Mouse (Mus musculus) E14TG2a.4 (cell line): ENCODE measurements around the gene Terf2ip.

Experiments used
- CTCF ChIP-seq: conservative IDR thresholded peaks from 2 replicates; pipeline ENCODE4 v1.5.1; 2014; ENCODE audit warnings: low read length
- NANOG ChIP-seq: IDR thresholded peaks from 2 replicates; pipeline ENCODE4 v1.6.1; 2014; ENCODE audit warnings: borderline replicate concordance, low read length, mixed read lengths
- POU5F1 ChIP-seq: IDR thresholded peaks from 2 replicates; pipeline ENCODE4 v1.6.1; 2014; ENCODE audit warnings: low read length, borderline replicate concordance

- TF ChIP-seq CTCF (no peak), POU5F1 (no peak), NANOG (no peak)
These were observed 34.9 kb upstream of the Terf2ip start for GRCm38 (mm10) chr8:111976326-111976725.
